Mouse (Mus musculus) monocyte, adult 2 months (primary cell): ENCODE measurements around the gene Adcy9.

Source experiments
- DNase-seq, 2 experiments: peaks; one replicate each; pipeline ENCODE4 v3.0.0; 2022; ENCODE audit warnings: low spot score in 2 of 2, low read depth in 1 of 2

The Adcy9 gene

GRCm38 (mm10) chr16:4419546-4420297, 576 bp downstream of the Adcy9 start:
- no peak for DNase-seq

GRCm38 (mm10) chr16:4418776-4419545, 1.3 kb downstream of the Adcy9 start:
- no peak for DNase-seq

GRCm38 (mm10) chr16:4418072-4418471, 2.2 kb downstream of the Adcy9 start:
- no peak for DNase-seq

- no peak for DNase-seq
These were observed 2.8 kb downstream of the Adcy9 start for GRCm38 (mm10) chr16:4417455-4417854.

- DNase-seq = no peak
These were observed 5.3 kb downstream of the Adcy9 start for GRCm38 (mm10) chr16:4414881-4415585.

- no peak for DNase-seq
These were observed 6.1 kb downstream of the Adcy9 start for GRCm38 (mm10) chr16:4413988-4414880.

GRCm38 (mm10) chr16:4413301-4413700, 7.0 kb downstream of the Adcy9 start:
- DNase-seq = no peak

GRCm38 (mm10) chr16:4412298-4412697, 8.0 kb downstream of the Adcy9 start:
- DNase-seq = no peak

GRCm38 (mm10) chr16:4411296-4411695, 9.0 kb downstream of the Adcy9 start:
- no peak for DNase-seq

GRCm38 (mm10) chr16:4407536-4407935, 12.8 kb downstream of the Adcy9 start:
- DNase-seq = no peak

- DNase-seq = no peak
These were observed 13.6 kb downstream of the Adcy9 start for GRCm38 (mm10) chr16:4406706-4407105.

GRCm38 (mm10) chr16:4406047-4406586, 14.2 kb downstream of the Adcy9 start:
- DNase-seq = no peak

GRCm38 (mm10) chr16:4404933-4405761, 15.2 kb downstream of the Adcy9 start:
- no peak for DNase-seq

- DNase-seq = no peak
These were observed 19.2 kb downstream of the Adcy9 start for GRCm38 (mm10) chr16:4401109-4401508.

GRCm38 (mm10) chr16:4399471-4400223, 20.7 kb downstream of the Adcy9 start:
- DNase-seq = no peak

- no peak for DNase-seq
These were observed 21.5 kb downstream of the Adcy9 start for GRCm38 (mm10) chr16:4398782-4399181.

GRCm38 (mm10) chr16:4397636-4398035, 22.7 kb downstream of the Adcy9 start:
- DNase-seq = no peak

GRCm38 (mm10) chr16:4395687-4396341, 24.5 kb downstream of the Adcy9 start:
- DNase-seq = no peak
